Mouse (Mus musculus) neutrophil, adult 65 days (primary cell): ENCODE data around the gene Naaladl1. TPM values are rescaled to one million over a fixed set of nuclear protein-coding genes. Genes with fewer than 3 reads are reported as not detected.

Experiments used
- total RNA-seq: library from RNA; stranded (reverse); gene quantifications from 2 replicates; pipeline ENCODE4 v1.2.4, GENCODE M21; 2023

The Naaladl1 gene
- total RNA-seq = 0.25 and 0.66 TPM in 2 replicates

GRCm38 (mm10) chr19:6105586-6105985 is at the start of gene Naaladl1:
TSS of gene Naaladl1 (plus strand) at chr19:6105782.

DNA sequence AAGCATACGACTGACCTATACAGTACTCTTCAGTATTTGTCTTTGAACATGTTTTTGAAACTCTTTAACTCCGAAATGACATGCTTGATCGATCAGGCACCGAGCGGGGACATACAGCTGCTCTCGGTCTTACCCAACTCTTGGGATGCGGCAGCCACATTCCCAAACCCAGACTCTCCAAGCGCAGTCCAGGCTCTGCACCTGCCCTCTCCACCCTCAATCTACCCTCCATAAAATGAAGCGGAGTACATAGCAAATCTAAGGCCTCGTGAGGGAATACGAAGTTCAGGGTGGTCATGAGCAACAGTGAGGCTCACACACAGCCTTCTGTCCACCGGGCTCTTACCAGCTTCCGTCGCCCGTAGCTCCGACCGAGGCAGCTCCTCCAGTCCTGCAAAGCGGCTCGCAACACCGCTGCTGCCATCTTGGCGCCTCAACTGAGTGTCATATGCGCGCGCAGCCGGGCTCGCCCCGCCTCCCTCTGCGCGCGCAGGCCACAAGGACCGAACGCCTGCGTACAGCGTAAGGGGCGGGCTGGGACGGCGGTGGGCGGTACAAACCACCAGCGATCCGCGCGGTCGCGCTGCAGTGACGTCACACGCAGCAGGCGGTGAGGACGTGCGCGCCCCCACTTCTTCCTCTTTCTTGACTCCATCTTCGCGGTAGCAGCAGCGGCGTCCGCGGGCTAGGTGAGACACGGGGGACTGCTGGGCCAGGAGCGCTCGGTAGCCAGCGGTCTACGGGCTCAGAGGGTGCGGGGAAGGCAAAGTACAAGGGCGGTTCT is 48.1 kb upstream of the Naaladl1 start, which contains the start of the genes Mrpl49 and Fau:
Gene Mrpl49, minus strand, starts transcription at position 473 of the 784 bp plus-strand sequence.
Gene Fau, plus strand, starts transcription at position 532 of the 784 bp plus-strand sequence.

GRCm38 (mm10) chr19:6061021-6061533 is 44.5 kb upstream of the Naaladl1 start, which contains the start of gene Znhit2:
TSS of gene Znhit2 (plus strand) at chr19:6061192.

DNA sequence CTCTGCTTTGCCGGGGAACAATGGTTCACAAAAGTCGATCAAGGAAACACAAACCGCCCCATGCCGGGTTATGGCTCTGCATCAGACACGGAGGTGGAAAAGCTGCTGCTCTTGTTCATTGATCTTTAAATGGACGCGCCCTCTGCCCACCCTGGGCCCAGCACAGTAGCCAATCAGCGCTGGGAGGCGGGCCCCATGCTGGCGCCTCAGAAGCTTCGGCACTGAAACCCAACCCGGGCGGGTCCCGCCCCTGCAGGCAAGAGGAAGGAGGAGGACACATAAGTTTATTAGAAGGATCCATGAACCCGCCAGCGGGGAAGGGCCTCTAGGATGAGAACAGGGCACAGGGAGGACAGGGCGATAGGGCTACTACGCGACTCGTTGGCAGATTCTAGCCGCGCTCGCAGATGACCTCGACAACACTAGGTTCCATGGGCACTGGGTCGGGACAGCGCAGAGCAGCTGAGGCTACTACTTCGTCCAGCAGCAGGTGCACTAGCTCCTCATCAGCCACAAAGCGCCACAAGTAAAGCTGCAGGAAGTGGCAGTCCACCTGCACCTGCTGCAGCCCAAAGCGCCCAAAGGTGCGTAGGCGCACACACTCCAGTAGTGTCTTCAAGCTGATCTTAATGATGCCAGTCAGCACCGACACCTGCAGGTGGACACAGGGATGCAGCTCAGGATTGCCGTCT is 37.7 kb upstream of the Naaladl1 start, which contains the start of gene Tm7sf2:
Gene Tm7sf2, minus strand, starts transcription at position 650 of the 692 bp plus-strand sequence.

DNA sequence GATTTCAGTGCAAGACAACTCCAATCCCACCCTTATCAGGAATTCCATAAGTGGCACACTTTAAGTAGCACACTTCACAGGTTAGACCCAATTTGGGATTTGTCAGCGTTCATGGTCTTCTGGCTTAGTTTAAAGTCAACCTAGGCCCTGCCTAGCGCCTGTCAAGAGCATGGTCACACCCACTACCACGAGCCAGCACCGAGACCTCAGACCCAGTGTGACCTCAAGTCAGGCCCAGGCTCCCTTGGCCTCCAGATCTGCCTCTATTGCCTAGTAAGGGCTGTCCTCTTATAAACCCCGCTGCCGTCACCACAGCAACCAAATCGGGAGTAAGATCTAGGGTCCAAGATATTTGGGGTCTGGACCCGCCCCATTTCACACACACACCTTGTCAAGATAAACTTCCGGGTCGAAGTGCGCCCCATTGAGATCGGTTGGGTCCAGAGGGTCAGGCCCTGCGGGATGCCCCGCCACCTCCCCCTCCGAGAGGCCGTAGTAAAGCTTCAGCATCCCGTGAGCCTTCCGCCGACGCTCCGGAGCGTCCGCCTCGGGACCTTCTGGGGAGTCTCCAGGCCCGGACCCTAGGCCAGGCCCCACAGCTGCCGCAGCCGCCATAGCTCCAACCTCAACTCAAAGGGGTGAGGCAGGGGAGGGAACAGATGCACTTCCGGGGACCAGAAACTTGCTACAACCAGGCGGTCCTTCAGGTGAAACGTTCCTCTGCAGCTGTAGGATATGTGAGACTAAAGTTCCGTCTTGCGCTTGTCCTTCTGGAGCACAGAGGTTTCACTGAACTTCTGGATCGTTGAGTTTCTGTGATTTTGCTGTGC is 28.8 kb upstream of the Naaladl1 start, which contains the start of gene Vps51:
Gene Vps51, minus strand, starts transcription at position 668 of the 830 bp plus-strand sequence.

GRCm38 (mm10) chr19:6079983-6080480 is 25.6 kb upstream of the Naaladl1 start, which contains the start of gene Tmem262:
TSS of gene Tmem262 (plus strand) at chr19:6080033.

DNA sequence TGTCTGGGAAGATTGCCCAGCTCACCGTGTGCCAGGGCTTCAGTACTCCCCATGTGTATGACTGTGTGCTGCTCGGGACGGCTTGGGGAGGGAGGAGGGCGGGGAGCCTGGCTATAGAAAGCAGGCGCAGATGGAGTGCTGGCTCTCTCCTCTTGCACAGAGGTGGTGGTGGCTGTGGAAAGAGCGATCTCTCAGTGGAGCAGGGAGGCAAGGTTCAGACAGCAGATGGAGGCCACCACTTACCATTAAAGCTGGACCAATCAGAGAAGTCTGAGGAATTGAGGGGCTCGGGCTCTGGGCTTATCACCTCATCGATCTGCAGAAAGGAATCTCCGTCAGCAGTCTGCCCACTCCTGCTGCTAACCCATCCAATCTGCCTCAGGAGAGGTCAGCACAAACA is 23.4 kb upstream of the Naaladl1 start, which contains the start of gene Gm28374:
Gene Gm28374, minus strand, starts transcription at position 101 of the 400 bp plus-strand sequence.

GRCm38 (mm10) chr19:6084478-6085248 is 20.9 kb upstream of the Naaladl1 start, which contains the start of the genes Zfpl1 and Cdca5:
TSS of gene Zfpl1 (minus strand) at chr19:6084956.
TSS of gene Cdca5 (plus strand) at chr19:6084983.

GRCm38 (mm10) chr19:6094119-6094518 is 11.5 kb upstream of the Naaladl1 start, which contains the start of gene AC131692.1:
TSS of gene AC131692.1 (plus strand) at chr19:6094419.

DNA sequence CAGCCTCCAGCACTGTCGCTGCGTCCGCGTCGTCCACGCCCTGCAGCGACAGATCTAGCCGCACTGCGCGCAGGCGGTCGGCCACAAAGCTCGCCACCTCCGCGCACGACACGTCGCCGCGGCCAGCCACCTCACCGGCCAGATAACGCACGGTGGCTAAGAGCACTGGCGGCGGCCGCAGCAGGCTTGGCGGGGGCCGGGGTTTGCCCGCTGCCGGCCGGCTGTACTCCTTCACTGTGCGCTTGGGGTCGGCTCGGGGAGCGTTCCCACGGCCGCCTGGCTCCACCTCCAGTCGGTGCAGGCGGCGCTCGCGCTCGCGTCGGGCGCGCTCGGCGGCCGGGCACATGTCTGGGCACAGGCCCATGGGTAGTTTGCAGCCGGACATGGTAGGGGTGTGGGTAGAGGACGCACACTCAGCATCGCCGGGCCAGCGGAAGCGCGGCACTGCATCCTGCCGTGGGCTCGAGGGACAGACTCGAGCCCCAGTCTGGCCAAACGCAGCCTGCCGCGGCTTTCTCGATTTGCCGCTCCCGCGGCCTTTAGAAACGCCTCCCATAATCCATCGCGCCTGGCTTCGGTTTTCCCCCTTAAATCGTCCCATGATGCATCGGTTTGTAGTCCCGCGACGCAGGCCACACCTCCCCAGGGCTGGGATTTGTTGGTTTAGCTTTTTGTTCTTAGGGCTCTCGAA is 12.5 kb downstream of the Naaladl1 start, which contains the start of gene Sac3d1:
Gene Sac3d1, minus strand, starts transcription at position 665 of the 691 bp plus-strand sequence.

GRCm38 (mm10) chr19:6127760-6128341 is 22.3 kb downstream of the Naaladl1 start, which contains the start of gene Snx15:
TSS of gene Snx15 (minus strand) at chr19:6128304.

GRCm38 (mm10) chr19:6140678-6141393 is 35.3 kb downstream of the Naaladl1 start, which contains the start of gene Batf2:
TSS of gene Batf2 (plus strand) at chr19:6140983.

GRCm38 (mm10) chr19:6141394-6141749 is 35.8 kb downstream of the Naaladl1 start, which contains the start of gene Arl2:
TSS of gene Arl2 (minus strand) at chr19:6141548.

Other genes with a start within 250 kb of the Naaladl1 start
- 53.4 and 72.9 TPM in 2 replicates for gene Frmd8, start 230.5 kb upstream of the Naaladl1 start, total RNA-seq
- 45.7 and 49.6 TPM in 2 replicates for gene Slc25a45, start 228.0 kb upstream of the Naaladl1 start, total RNA-seq
- 1.3 and 3.5 TPM in 2 replicates for gene Tigd3, start 211.6 kb upstream of the Naaladl1 start, total RNA-seq
- gene Dpf2, start 192.8 kb upstream of the Naaladl1 start, total RNA-seq = 99.1 and 105 TPM in 2 replicates
- gene Cdc42ep2, start 181.0 kb upstream of the Naaladl1 start, total RNA-seq = 8.3 and 10.1 TPM in 2 replicates
- gene Pola2, start 141.6 kb upstream of the Naaladl1 start, total RNA-seq = 24.1 and 28.7 TPM in 2 replicates
- gene Slc22a20, start 119.6 kb upstream of the Naaladl1 start, total RNA-seq = 2.7 and 3.2 TPM in 2 replicates
- gene Capn1, start 89.9 kb upstream of the Naaladl1 start, total RNA-seq = 255 and 284 TPM in 2 replicates
- 59.6 and 66.3 TPM in 2 replicates for gene Syvn1, start 59.2 kb upstream of the Naaladl1 start, total RNA-seq
- 12.9 and 14.9 TPM in 2 replicates for gene Mrpl49, start 48.0 kb upstream of the Naaladl1 start, total RNA-seq
- 1,270 and 1,374 TPM in 2 replicates for gene Fau, start 47.9 kb upstream of the Naaladl1 start, total RNA-seq
- 7.4 and 16.4 TPM in 2 replicates for gene Znhit2, start 44.6 kb upstream of the Naaladl1 start, total RNA-seq
- gene Tm7sf2, start 37.4 kb upstream of the Naaladl1 start, total RNA-seq = 5.3 and 7.3 TPM in 2 replicates
- gene Vps51, start 28.6 kb upstream of the Naaladl1 start, total RNA-seq = 64.1 and 87.5 TPM in 2 replicates
- not detected in 2 replicates for gene Tmem262, start 25.7 kb upstream of the Naaladl1 start, total RNA-seq
- gene Gm28374, start 23.5 kb upstream of the Naaladl1 start, total RNA-seq = not detected in 2 replicates
- 43.5 and 45.7 TPM in 2 replicates for gene Zfpl1, start 20.8 kb upstream of the Naaladl1 start, total RNA-seq
- 31.1 and 36.1 TPM in 2 replicates for gene Cdca5, start 20.8 kb upstream of the Naaladl1 start, total RNA-seq
- 1.8 and 2.3 TPM in 2 replicates for gene AC131692.1, start 11.4 kb upstream of the Naaladl1 start, total RNA-seq
- 3.4 and 3.6 TPM in 2 replicates for gene Sac3d1, start 12.9 kb downstream of the Naaladl1 start, total RNA-seq
- 14.9 and 15.0 TPM in 2 replicates for gene Snx15, start 22.5 kb downstream of the Naaladl1 start, total RNA-seq
- gene Batf2, start 35.2 kb downstream of the Naaladl1 start, total RNA-seq = not detected in 2 replicates
- gene Arl2, start 35.8 kb downstream of the Naaladl1 start, total RNA-seq = 7.5 and 9.2 TPM in 2 replicates
- not detected in 2 replicates for gene Majin, start 78.6 kb downstream of the Naaladl1 start, total RNA-seq
- not detected in 2 replicates for gene Gpha2, start 120.6 kb downstream of the Naaladl1 start, total RNA-seq
- gene Ppp2r5b, start 130.1 kb downstream of the Naaladl1 start, total RNA-seq = 10.7 and 12.1 TPM in 2 replicates
- gene Atg2a, start 135.9 kb downstream of the Naaladl1 start, total RNA-seq = 358 and 488 TPM in 2 replicates
- 324 and 384 TPM in 2 replicates for gene Ehd1, start 170.9 kb downstream of the Naaladl1 start, total RNA-seq
- 13.6 and 16.9 TPM in 2 replicates for gene Cdc42bpg, start 200.7 kb downstream of the Naaladl1 start, total RNA-seq
- 15.3 and 16.6 TPM in 2 replicates for gene Men1, start 229.2 kb downstream of the Naaladl1 start, total RNA-seq
- gene Map4k2, start 235.4 kb downstream of the Naaladl1 start, total RNA-seq = 420 and 482 TPM in 2 replicates